Mouse (Mus musculus): ENCODE results near the gene Sec23a. TPM values are rescaled to one million over a fixed set of nuclear protein-coding genes. Genes with fewer than 3 reads are reported as not detected.
"Not testable (repeated sequence)": the region's sequence is repeated elsewhere in the genome, so short reads cannot be mapped to it uniquely, and the experiment has no call there.

Sec23a gene
- total and polyA plus RNA-seq, 3 experiments = 19.0 to 42.5 (median 39.5) TPM

DNA sequence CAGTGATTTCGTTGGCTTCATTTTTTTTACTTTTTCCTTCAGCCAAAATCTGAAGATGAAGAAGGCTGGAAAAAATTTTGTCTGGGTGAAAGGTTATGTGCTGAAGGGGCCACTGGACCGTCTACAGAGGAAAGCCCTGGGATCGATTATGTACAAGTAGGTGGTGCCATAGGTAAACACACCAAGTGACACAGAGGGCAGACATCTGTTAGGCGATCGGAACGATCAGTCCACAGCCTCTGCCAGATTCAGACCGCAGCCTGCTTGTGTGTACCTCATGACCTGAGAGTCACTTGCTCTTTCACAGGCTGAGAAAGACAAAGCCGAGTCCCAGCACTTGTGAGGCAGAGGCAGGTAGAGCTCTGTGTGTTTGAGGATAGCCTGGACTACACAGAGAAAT is 6.2 kb upstream of the Sec23a start:
- 87% methylated on average over 8 of the region's 8 CpGs for WGBS
- no peaks in the 10 kb centered on the region for H3K27me3 ChIP-seq (ENCODE audit: control insufficient read depth, insufficient read depth, low read length)
- H3K27ac ChIP-seq = no peak overlapping the region
- no peaks in the 10 kb centered on the region for H3K79me2 ChIP-seq (replicated peaks; ENCODE audit: control insufficient read depth, insufficient read depth, low read length)
- no peak for TF ChIP-seq POLR2A (IDR thresholded peaks at IDR 0.05; ENCODE audit: insufficient read depth, low read depth, low read length)
- no peak for TF ChIP-seq CTCF (IDR thresholded peaks at IDR 0.05)
- no peak for TF ChIP-seq EP300 (IDR thresholded peaks at IDR 0.05; ENCODE audit: insufficient read depth, low read depth, low read length)
- H3K4me1 ChIP-seq (ENCODE audit: control insufficient read depth, insufficient read depth, low read length) = peaks cover 1% of the 10 kb centered on the region; the same call in 1 of the 2 replicates
- no peak overlapping the region for H3K4me3 ChIP-seq
- intact Hi-C loops (cut with DNase I) = no loop called here
- no peak overlapping the region for H3K9ac ChIP-seq (ENCODE audit: low read depth, low read length)
- no peaks in the 10 kb centered on the region for H3K36me3 ChIP-seq (ENCODE audit: control insufficient read depth, insufficient read depth, low read length)
- DNase-seq = no peak

DNA sequence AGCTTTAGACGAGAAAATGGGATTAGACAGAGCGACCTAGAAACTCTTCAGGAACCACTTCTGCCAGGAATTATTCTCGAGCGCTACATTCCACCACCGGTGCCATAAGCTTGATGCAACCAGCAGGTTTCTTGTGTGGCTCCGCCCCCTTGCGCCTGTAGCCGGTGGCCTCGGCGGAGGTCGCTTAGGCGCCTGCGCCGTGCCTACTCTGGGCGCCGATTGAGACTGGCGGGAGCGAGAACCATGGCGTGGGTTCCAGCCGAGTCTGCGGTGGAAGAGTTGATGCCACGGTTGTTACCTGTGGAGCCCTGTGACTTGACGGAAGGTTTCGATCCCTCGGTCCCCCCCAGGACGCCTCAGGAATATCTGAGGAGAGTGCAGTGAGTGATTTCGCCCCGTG is 1.4 kb upstream of the Sec23a start, which contains the start of gene Gemin2:
Gene Gemin2 (plus strand): TSS at position 160 of the 400 bp plus-strand sequence.
- peak; percentile 90 to 94 for DNase-seq
- H3K4me3 ChIP-seq = peak within 1 kb of the TSS; percentile 69
- H3K27me3 ChIP-seq (ENCODE audit: control insufficient read depth, insufficient read depth, low read length) = no peaks in the 10 kb centered on the region
- peak; percentile 41 for TF ChIP-seq CTCF (IDR thresholded peaks at IDR 0.05)
- 0 out of 2 replicates have a peak, but pooled peaks have one; percentile 42 for TF ChIP-seq EP300 (IDR thresholded peaks at IDR 0.05; ENCODE audit: insufficient read depth, low read depth, low read length)
- peak; percentile 94 for TF ChIP-seq POLR2A (IDR thresholded peaks at IDR 0.05; ENCODE audit: insufficient read depth, low read depth, low read length)
- H3K36me3 ChIP-seq (ENCODE audit: control insufficient read depth, insufficient read depth, low read length) = peaks cover 4% of the 10 kb centered on the region
- H3K4me1 ChIP-seq (ENCODE audit: control insufficient read depth, insufficient read depth, low read length) = peaks cover 9% of the 10 kb centered on the region
- intact Hi-C loops (cut with DNase I) = loop anchor here (2.0 to 5.0 kb wide), 3 partner anchors 48 to 1781 kb away; partner anchors contain the start of genes Fbxo33, Mipol1, Prps1l3 and Trappc6b
- H3K9ac ChIP-seq (ENCODE audit: low read depth, low read length) = peak within 1 kb of the TSS; percentile 72
- peaks cover 3% of the 10 kb centered on the region for H3K79me2 ChIP-seq (replicated peaks; ENCODE audit: control insufficient read depth, insufficient read depth, low read length)
- H3K27ac ChIP-seq = peak within 1 kb of the TSS; percentile 95
- under 1% methylated on average over 28 of the region's 28 CpGs for WGBS

- H3K4me3 ChIP-seq = peak overlapping the region; percentile 69
- H3K27me3 ChIP-seq (ENCODE audit: control insufficient read depth, insufficient read depth, low read length) = no peaks in the 10 kb centered on the region
- H3K9ac ChIP-seq (ENCODE audit: low read depth, low read length) = peak overlapping the region; percentile 56; the same call in 1 of the 2 replicates
- no peak for DNase-seq
- peaks cover 7% of the 10 kb centered on the region for H3K36me3 ChIP-seq (ENCODE audit: control insufficient read depth, insufficient read depth, low read length)
- peaks cover 3% of the 10 kb centered on the region for H3K79me2 ChIP-seq (replicated peaks; ENCODE audit: control insufficient read depth, insufficient read depth, low read length)
- peak overlapping the region; percentile 95 for H3K27ac ChIP-seq
- H3K4me1 ChIP-seq (ENCODE audit: control insufficient read depth, insufficient read depth, low read length) = peaks cover 9% of the 10 kb centered on the region
- WGBS = 0% methylated on average over 7 of the region's 7 CpGs
- no peak for TF ChIP-seq CTCF (IDR thresholded peaks at IDR 0.05)
- TF ChIP-seq EP300 (IDR thresholded peaks at IDR 0.05; ENCODE audit: insufficient read depth, low read depth, low read length) = no peak
- no peak for TF ChIP-seq POLR2A (IDR thresholded peaks at IDR 0.05; ENCODE audit: insufficient read depth, low read depth, low read length)
- intact Hi-C loops (cut with DNase I) = loop anchor here (1.0 to 5.0 kb wide), 4 partner anchors 48 to 1780 kb away; partner anchors contain the start of genes Fbxo33, Mipol1, Prps1l3 and Trappc6b
These were observed 884 bp upstream of the Sec23a start for GRCm38 (mm10) chr12:59012710-59013091.

GRCm38 (mm10) chr12:59011275-59011843 is 458 bp downstream of the Sec23a start:
- no peak for DNase-seq
- intact Hi-C loops (cut with DNase I) = loop anchor here (5.0 kb wide), 1 partner anchor 1779 kb away; the partner anchor contains the start of genes Mipol1 and Prps1l3
- Histone ChIP-seq H3K4me3 (peak overlapping the region; percentile 63), H3K36me3 (ENCODE audit: control insufficient read depth, insufficient read depth, low read length) (peaks cover 11% of the 10 kb centered on the region), H3K9ac (ENCODE audit: low read depth, low read length) (peak overlapping the region; percentile 78), H3K27me3 (ENCODE audit: control insufficient read depth, insufficient read depth, low read length) (no peaks in the 10 kb centered on the region), H3K27ac (peak overlapping the region; percentile 86), H3K79me2 (replicated peaks; ENCODE audit: control insufficient read depth, insufficient read depth, low read length) (peaks cover 3% of the 10 kb centered on the region), H3K4me1 (ENCODE audit: control insufficient read depth, insufficient read depth, low read length) (peaks cover 9% of the 10 kb centered on the region)
- WGBS = under 1% methylated on average over 25 of the region's 25 CpGs
- TF ChIP-seq CTCF (IDR thresholded peaks at IDR 0.05) = no peak
- no peak for TF ChIP-seq EP300 (IDR thresholded peaks at IDR 0.05; ENCODE audit: insufficient read depth, low read depth, low read length)
- TF ChIP-seq POLR2A (IDR thresholded peaks at IDR 0.05; ENCODE audit: insufficient read depth, low read depth, low read length) = no peak

GRCm38 (mm10) chr12:59010482-59010881 is 1.3 kb downstream of the Sec23a start:
- Histone ChIP-seq H3K4me1 (ENCODE audit: control insufficient read depth, insufficient read depth, low read length) (peaks cover 9% of the 10 kb centered on the region), H3K79me2 (replicated peaks; ENCODE audit: control insufficient read depth, insufficient read depth, low read length) (peaks cover 3% of the 10 kb centered on the region), H3K27me3 (ENCODE audit: control insufficient read depth, insufficient read depth, low read length) (no peaks in the 10 kb centered on the region), H3K27ac (no peak overlapping the region), H3K4me3 (no peak overlapping the region), H3K36me3 (ENCODE audit: control insufficient read depth, insufficient read depth, low read length) (peaks cover 15% of the 10 kb centered on the region), H3K9ac (ENCODE audit: low read depth, low read length) (no peak overlapping the region)
- intact Hi-C loops (cut with DNase I) = loop anchor here (5.0 kb wide), 1 partner anchor 1778 kb away; the partner anchor contains the start of genes Mipol1 and Prps1l3
- DNase-seq = no peak
- TF ChIP-seq EP300 (IDR thresholded peaks at IDR 0.05; ENCODE audit: insufficient read depth, low read depth, low read length) (no peak), POLR2A (IDR thresholded peaks at IDR 0.05; ENCODE audit: insufficient read depth, low read depth, low read length) (no peak), CTCF (IDR thresholded peaks at IDR 0.05) (peak; percentile 52)
- WGBS = 51% methylated on average over 2 of the region's 2 CpGs

DNA sequence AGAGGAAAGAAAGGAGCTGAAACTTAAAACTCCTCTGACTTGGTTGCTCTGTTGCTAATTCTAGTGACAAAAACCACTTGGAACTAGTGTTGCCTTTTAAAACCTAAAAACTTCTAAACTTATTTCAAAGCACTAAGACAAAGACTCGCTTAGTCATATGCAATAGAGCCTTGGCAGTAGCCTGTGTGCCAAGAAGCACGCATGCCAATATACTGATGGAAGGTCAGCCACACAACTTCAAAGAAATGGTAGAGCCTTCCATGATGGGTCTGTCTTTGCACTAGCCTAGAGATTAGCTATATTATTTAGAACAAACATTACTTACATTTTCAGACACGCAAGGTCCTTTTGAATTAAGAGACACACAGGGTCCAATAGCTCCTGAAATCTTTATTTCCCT is 26.1 kb downstream of the Sec23a start:
- Histone ChIP-seq H3K9ac (ENCODE audit: low read depth, low read length) (no peak overlapping the region), H3K4me1 (ENCODE audit: control insufficient read depth, insufficient read depth, low read length) (no peaks in the 10 kb centered on the region), H3K27ac (no peak overlapping the region), H3K27me3 (ENCODE audit: control insufficient read depth, insufficient read depth, low read length) (no peaks in the 10 kb centered on the region), H3K79me2 (replicated peaks; ENCODE audit: control insufficient read depth, insufficient read depth, low read length) (no peaks in the 10 kb centered on the region), H3K4me3 (no peak overlapping the region), H3K36me3 (ENCODE audit: control insufficient read depth, insufficient read depth, low read length) (peaks cover 4% of the 10 kb centered on the region)
- intact Hi-C loops (cut with DNase I) = no loop called here
- TF ChIP-seq CTCF (IDR thresholded peaks at IDR 0.05) = no peak
- TF ChIP-seq POLR2A (IDR thresholded peaks at IDR 0.05; ENCODE audit: insufficient read depth, low read depth, low read length) = no peak
- TF ChIP-seq EP300 (IDR thresholded peaks at IDR 0.05; ENCODE audit: insufficient read depth, low read depth, low read length) = no peak
- DNase-seq = no peak
- 94% methylated on average over 3 of the region's 3 CpGs for WGBS

DNA sequence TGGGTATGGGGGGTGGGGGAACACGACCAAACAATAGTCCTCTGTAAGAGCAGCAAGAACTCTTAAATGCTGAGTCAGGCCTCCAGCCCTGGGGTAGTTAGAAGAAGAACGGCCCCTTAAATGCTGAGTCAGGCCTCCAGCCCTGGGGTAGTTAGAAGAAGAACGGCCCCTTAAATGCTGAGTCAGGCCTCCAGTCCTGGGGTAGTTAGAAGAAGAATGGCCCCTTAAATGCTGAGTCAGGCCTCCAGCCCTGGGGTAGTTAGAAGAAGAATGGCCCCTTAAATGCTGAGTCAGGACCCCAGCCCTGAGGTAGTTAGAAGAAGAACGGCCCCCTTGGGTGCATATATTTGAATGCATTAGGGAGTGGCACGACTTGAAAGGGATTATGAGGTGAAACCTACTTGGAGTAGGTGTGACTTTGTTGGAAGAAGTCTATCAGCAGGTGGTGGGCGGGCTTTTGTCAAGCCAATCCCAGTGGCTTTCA is 30.6 kb downstream of the Sec23a start:
- H3K4me1 ChIP-seq (ENCODE audit: control insufficient read depth, insufficient read depth, low read length); H3K9ac ChIP-seq (ENCODE audit: low read depth, low read length); H3K27me3 ChIP-seq (ENCODE audit: control insufficient read depth, insufficient read depth, low read length); H3K36me3 ChIP-seq (ENCODE audit: control insufficient read depth, insufficient read depth, low read length); intact Hi-C loops (cut with DNase I); H3K4me3 ChIP-seq; DNase-seq; H3K79me2 ChIP-seq (replicated peaks; ENCODE audit: control insufficient read depth, insufficient read depth, low read length); H3K27ac ChIP-seq: not testable (repeated sequence)
- 79% methylated on average over 6 of the region's 6 CpGs for WGBS

Data from heart, adult 2 months (tissue).